Mouse (Mus musculus): Measurements from ENCODE around the gene Esp34. TPM values are rescaled to one million over a fixed set of nuclear protein-coding genes. Genes with fewer than 3 reads are reported as not detected.

The Esp34 gene
- not detected in 2 replicates for polyA plus RNA-seq (2015; fragmentation: Nextera tagmentation; extraction: Ambion mirVana)

GRCm38 (mm10) chr17:38553892-38554291, at the start of gene Esp34:
Esp34 (plus strand) TSS chr17:38554192.
- Histone ChIP-seq H3K36me3 (no peaks in the 10 kb centered on the region), H3K9me3 (no peaks in the 10 kb centered on the region), H3K4me3 (replicated peaks) (no peak within 1 kb of the TSS), H3K27ac (no peak within 1 kb of the TSS), H3K27me3 (replicated peaks) (no peaks in the 10 kb centered on the region), H3K4me1 (replicated peaks) (no peaks in the 10 kb centered on the region), H3K4me2 (replicated peaks) (no peak within 1 kb of the TSS), H3K9ac (no peak within 1 kb of the TSS)
- no peak for ATAC-seq
- 88% methylated on average over 1 of the region's 1 CpGs for WGBS

DNA sequence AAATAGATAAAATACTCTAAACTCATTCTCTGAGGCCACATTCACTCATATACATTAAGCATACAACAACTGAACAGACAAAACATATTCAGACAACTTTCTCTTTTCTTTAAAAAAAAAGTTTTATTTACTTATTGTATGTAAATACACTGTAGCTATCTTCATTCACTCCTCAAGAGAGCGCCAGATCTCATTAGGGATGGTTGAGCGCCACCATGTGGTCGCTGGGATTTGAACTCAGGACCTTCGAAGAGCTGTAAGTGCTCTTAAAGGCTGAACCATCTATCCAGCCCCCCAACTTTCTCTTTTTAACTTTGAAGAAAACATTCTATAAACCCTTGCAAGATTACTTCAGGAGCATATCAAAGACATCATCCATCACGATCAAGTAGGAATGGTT, 8.5 kb downstream of the Esp34 start:
- Histone ChIP-seq H3K4me3 (replicated peaks) (no peak overlapping the region), H3K4me2 (replicated peaks) (no peak overlapping the region), H3K9ac (no peak overlapping the region), H3K9me3 (no peaks in the 10 kb centered on the region), H3K27me3 (replicated peaks) (no peaks in the 10 kb centered on the region), H3K4me1 (replicated peaks) (no peaks in the 10 kb centered on the region), H3K27ac (no peak overlapping the region), H3K36me3 (no peaks in the 10 kb centered on the region)
- ATAC-seq: no peak
- WGBS: 71% methylated on average over 5 of the region's 5 CpGs

Other genes with a start within 250 kb of the Esp34 start
- gene Olfr137, start 246.6 kb upstream of the Esp34 start, polyA plus RNA-seq (2015; fragmentation: Nextera tagmentation; extraction: Ambion mirVana): not detected in 2 replicates
- not detected in 2 replicates for gene Olfr136, start 224.4 kb upstream of the Esp34 start, polyA plus RNA-seq (2015; fragmentation: Nextera tagmentation; extraction: Ambion mirVana)
- gene Esp36, start 134.0 kb upstream of the Esp34 start, polyA plus RNA-seq (2015; fragmentation: Nextera tagmentation; extraction: Ambion mirVana): not detected in 2 replicates
- not detected in 2 replicates for gene Esp31, start 85.3 kb downstream of the Esp34 start, polyA plus RNA-seq (2015; fragmentation: Nextera tagmentation; extraction: Ambion mirVana)

All from intestine, embryonic 15.5 days (tissue).